Mouse (Mus musculus) adrenal gland, postnatal 14 days (tissue): ENCODE measurements around the gene Ccdc184. TPM values are rescaled to one million over a fixed set of nuclear protein-coding genes. Genes with fewer than 3 reads are reported as not detected.
A peak's percentile ranks its signal among the peaks of the same experiment; 100 is the strongest.

Source experiments
- DNase-seq: peaks from one replicate; pipeline ENCODE4 v3.0.0; 2021; ENCODE audit warnings: mixed read lengths
- total RNA-seq: library from RNA; stranded (reverse); gene quantifications from 2 replicates; pipeline ENCODE4 v1.2.3, GENCODE M21; 2021

Ccdc184 gene
- total RNA-seq, 1 experiment from 2014 or later = 0.70 TPM

- no peak for DNase-seq
These were observed 11.7 kb upstream of the Ccdc184 start for GRCm38 (mm10) chr15:98155272-98155671.

GRCm38 (mm10) chr15:98155944-98156343 is 11.0 kb upstream of the Ccdc184 start:
- peak; percentile 47 for DNase-seq

GRCm38 (mm10) chr15:98157253-98157652 is 9.7 kb upstream of the Ccdc184 start:
- no peak for DNase-seq

GRCm38 (mm10) chr15:98161026-98161805 is 5.7 kb upstream of the Ccdc184 start:
- no peak for DNase-seq

GRCm38 (mm10) chr15:98162561-98162960 is 4.4 kb upstream of the Ccdc184 start:
- no peak for DNase-seq

GRCm38 (mm10) chr15:98165525-98165924 is 1.4 kb upstream of the Ccdc184 start, which contains the start of gene Asb8:
TSS of gene Asb8 (minus strand) at chr15:98165625.
- DNase-seq = no peak

GRCm38 (mm10) chr15:98167645-98168621 is 975 bp downstream of the Ccdc184 start:
- peak; percentile 89 for DNase-seq

- DNase-seq = no peak
These were observed 1.7 kb downstream of the Ccdc184 start for GRCm38 (mm10) chr15:98168622-98169004.

- DNase-seq = peak; percentile 13
These were observed 3.4 kb downstream of the Ccdc184 start for GRCm38 (mm10) chr15:98170365-98170764.

GRCm38 (mm10) chr15:98170917-98171316 is 4.0 kb downstream of the Ccdc184 start:
- no peak for DNase-seq

GRCm38 (mm10) chr15:98172113-98172512 is 5.2 kb downstream of the Ccdc184 start:
- DNase-seq = no peak

GRCm38 (mm10) chr15:98173821-98174220 is 6.9 kb downstream of the Ccdc184 start:
- peak; percentile 41 for DNase-seq

GRCm38 (mm10) chr15:98177320-98177719 is 10.4 kb downstream of the Ccdc184 start:
- DNase-seq = no peak

- DNase-seq = no peak
These were observed 13.7 kb downstream of the Ccdc184 start for GRCm38 (mm10) chr15:98180567-98181131.

- DNase-seq = peak; percentile 96
These were observed 14.3 kb downstream of the Ccdc184 start for GRCm38 (mm10) chr15:98181132-98181711.

- no peak for DNase-seq
These were observed 15.1 kb downstream of the Ccdc184 start for GRCm38 (mm10) chr15:98181856-98182570.

- DNase-seq = no peak
These were observed 17.5 kb downstream of the Ccdc184 start for GRCm38 (mm10) chr15:98184456-98184855.

GRCm38 (mm10) chr15:98195442-98195841 is 28.5 kb downstream of the Ccdc184 start, which contains the start of gene Olfr288:
TSS of gene Olfr288 (minus strand) at chr15:98195542.
- DNase-seq = no peak

GRCm38 (mm10) chr15:98209676-98210075 is 42.7 kb downstream of the Ccdc184 start:
- DNase-seq = no peak

GRCm38 (mm10) chr15:98213336-98213870 is 46.4 kb downstream of the Ccdc184 start:
- DNase-seq = peak; percentile 16

- DNase-seq = no peak
These were observed 47.2 kb downstream of the Ccdc184 start for GRCm38 (mm10) chr15:98214130-98214529.
